Mouse (Mus musculus): Measurements from ENCODE around the gene Hsd17b11. TPM values are rescaled to one million over a fixed set of nuclear protein-coding genes. Genes with fewer than 3 reads are reported as not detected.

Hsd17b11 gene
- polyA plus RNA-seq, 1 experiment from 2014 or later = 4.2 TPM

- H3K27ac ChIP-seq (ENCODE audit: low read depth) = no peak overlapping the region
- whole genome bisulfite sequencing = 68% methylated on average over 9 of the region's 9 CpGs
- DNase-seq (peak; percentile 11), ATAC-seq (ENCODE audit: insufficient read depth) (no peak)
- no peak for TF ChIP-seq CTCF (IDR thresholded peaks at IDR 0.05; ENCODE audit: low read depth)
- no peak overlapping the region; the same call in 1 of the 2 replicates for H3K9ac ChIP-seq
- no peaks in the 10 kb centered on the region for H3K4me1 ChIP-seq (ENCODE audit: insufficient read depth)
- no peak overlapping the region for H3K4me2 ChIP-seq
- H3K36me3 ChIP-seq (ENCODE audit: insufficient read depth) = peaks cover 61% of the 10 kb centered on the region
- no peaks in the 10 kb centered on the region for H3K27me3 ChIP-seq (ENCODE audit: insufficient read depth, low read length)
- no peak overlapping the region for H3K4me3 ChIP-seq (ENCODE audit: low read depth, low read length)
- no peaks in the 10 kb centered on the region for H3K9me3 ChIP-seq (ENCODE audit: low read depth, low read length)
Measured at GRCm38 (mm10) chr5:104059628-104060027, 37.9 kb upstream of the Hsd17b11 start.

GRCm38 (mm10) chr5:104058021-104058420, 36.3 kb upstream of the Hsd17b11 start:
- no peaks in the 10 kb centered on the region for H3K4me1 ChIP-seq (ENCODE audit: insufficient read depth)
- peaks cover 52% of the 10 kb centered on the region for H3K36me3 ChIP-seq (ENCODE audit: insufficient read depth)
- ATAC-seq (ENCODE audit: insufficient read depth) = no peak
- peak; percentile 75 for TF ChIP-seq CTCF (IDR thresholded peaks at IDR 0.05; ENCODE audit: low read depth)
- peak; percentile 38 for DNase-seq
- H3K27me3 ChIP-seq (ENCODE audit: insufficient read depth, low read length) = no peaks in the 10 kb centered on the region
- no peak overlapping the region for H3K4me3 ChIP-seq (ENCODE audit: low read depth, low read length)
- no peak overlapping the region for H3K27ac ChIP-seq (ENCODE audit: low read depth)
- H3K9me3 ChIP-seq (ENCODE audit: low read depth, low read length) = no peaks in the 10 kb centered on the region
- H3K4me2 ChIP-seq = no peak overlapping the region
- no peak overlapping the region for H3K9ac ChIP-seq
- 61% methylated on average over 15 of the region's 15 CpGs for WGBS

- Histone ChIP-seq H3K9ac (no peak overlapping the region), H3K27me3 (ENCODE audit: insufficient read depth, low read length) (no peaks in the 10 kb centered on the region), H3K36me3 (ENCODE audit: insufficient read depth) (peaks cover 46% of the 10 kb centered on the region), H3K9me3 (ENCODE audit: low read depth, low read length) (no peaks in the 10 kb centered on the region), H3K4me3 (ENCODE audit: low read depth, low read length) (no peak overlapping the region), H3K4me2 (no peak overlapping the region), H3K27ac (ENCODE audit: low read depth) (no peak overlapping the region), H3K4me1 (ENCODE audit: insufficient read depth) (no peaks in the 10 kb centered on the region)
- WGBS = 88% methylated on average over 7 of the region's 7 CpGs
- ATAC-seq (ENCODE audit: insufficient read depth) = no peak
- DNase-seq = no peak
- TF ChIP-seq CTCF (IDR thresholded peaks at IDR 0.05; ENCODE audit: low read depth) = no peak
Measured at GRCm38 (mm10) chr5:104056295-104056694, 34.6 kb upstream of the Hsd17b11 start.

GRCm38 (mm10) chr5:104055816-104056215, 34.1 kb upstream of the Hsd17b11 start:
- Histone ChIP-seq H3K4me1 (ENCODE audit: insufficient read depth) (no peaks in the 10 kb centered on the region), H3K36me3 (ENCODE audit: insufficient read depth) (peaks cover 46% of the 10 kb centered on the region)

GRCm38 (mm10) chr5:104054938-104055337, 33.2 kb upstream of the Hsd17b11 start:
- no peak for TF ChIP-seq CTCF (IDR thresholded peaks at IDR 0.05; ENCODE audit: low read depth)
- Histone ChIP-seq H3K27ac (ENCODE audit: low read depth) (no peak overlapping the region), H3K9me3 (ENCODE audit: low read depth, low read length) (no peaks in the 10 kb centered on the region), H3K9ac (no peak overlapping the region), H3K4me3 (ENCODE audit: low read depth, low read length) (no peak overlapping the region), H3K4me1 (ENCODE audit: insufficient read depth) (no peaks in the 10 kb centered on the region), H3K4me2 (no peak overlapping the region), H3K27me3 (ENCODE audit: insufficient read depth, low read length) (no peaks in the 10 kb centered on the region), H3K36me3 (ENCODE audit: insufficient read depth) (peaks cover 43% of the 10 kb centered on the region)
- ATAC-seq (ENCODE audit: insufficient read depth) (no peak), DNase-seq (no peak)
- WGBS = 94% methylated on average over 4 of the region's 4 CpGs

More at GRCm38 (mm10) chr5:104055816-104056215, 34.1 kb upstream of the Hsd17b11 start:
- ATAC-seq (ENCODE audit: insufficient read depth) (no peak), DNase-seq (no peak)
- Histone ChIP-seq H3K27me3 (ENCODE audit: insufficient read depth, low read length) (no peaks in the 10 kb centered on the region), H3K9ac (no peak overlapping the region), H3K27ac (ENCODE audit: low read depth) (no peak overlapping the region), H3K9me3 (ENCODE audit: low read depth, low read length) (no peaks in the 10 kb centered on the region), H3K4me3 (ENCODE audit: low read depth, low read length) (no peak overlapping the region), H3K4me2 (no peak overlapping the region)
- WGBS = 84% methylated on average over 4 of the region's 4 CpGs
- TF ChIP-seq CTCF (IDR thresholded peaks at IDR 0.05; ENCODE audit: low read depth) = no peak

GRCm38 (mm10) chr5:104052956-104053355, 31.2 kb upstream of the Hsd17b11 start:
- Histone ChIP-seq H3K9ac (no peak overlapping the region), H3K4me3 (ENCODE audit: low read depth, low read length) (no peak overlapping the region), H3K27ac (ENCODE audit: low read depth) (no peak overlapping the region), H3K4me1 (ENCODE audit: insufficient read depth) (0 out of 2 replicates have a peak, but pooled peaks cover 4% of the 10 kb centered on the region), H3K36me3 (ENCODE audit: insufficient read depth) (peaks cover 28% of the 10 kb centered on the region), H3K4me2 (no peak overlapping the region), H3K27me3 (ENCODE audit: insufficient read depth, low read length) (no peaks in the 10 kb centered on the region), H3K9me3 (ENCODE audit: low read depth, low read length) (no peaks in the 10 kb centered on the region)
- ATAC-seq (ENCODE audit: insufficient read depth) = no peak
- DNase-seq = peak; percentile 26
- peak; percentile 56 for TF ChIP-seq CTCF (IDR thresholded peaks at IDR 0.05; ENCODE audit: low read depth)
- whole genome bisulfite sequencing = 59% methylated on average over 8 of the region's 8 CpGs

GRCm38 (mm10) chr5:104048139-104048538, 26.4 kb upstream of the Hsd17b11 start:
- peak; percentile 10; the same call in 1 of the 2 replicates for TF ChIP-seq CTCF (IDR thresholded peaks at IDR 0.05; ENCODE audit: low read depth)
- DNase-seq (no peak), ATAC-seq (ENCODE audit: insufficient read depth) (no peak)
- H3K27me3 ChIP-seq (ENCODE audit: insufficient read depth, low read length) = no peaks in the 10 kb centered on the region
- H3K4me3 ChIP-seq (ENCODE audit: low read depth, low read length) = peak overlapping the region; percentile 83
- no peaks in the 10 kb centered on the region for H3K9me3 ChIP-seq (ENCODE audit: low read depth, low read length)
- 0 out of 2 replicates have a peak, but pooled peaks cover 8% of the 10 kb centered on the region for H3K4me1 ChIP-seq (ENCODE audit: insufficient read depth)
- H3K36me3 ChIP-seq (ENCODE audit: insufficient read depth) = peaks cover 20% of the 10 kb centered on the region
- 35% methylated on average over 4 of the region's 4 CpGs for WGBS
- peak overlapping the region; percentile 89; the same call in 1 of the 2 replicates for H3K9ac ChIP-seq
- H3K27ac ChIP-seq (ENCODE audit: low read depth) = no peak overlapping the region
- peak overlapping the region; percentile 84 for H3K4me2 ChIP-seq

Measured in lung, embryonic 14.5 days (tissue).